Mouse (Mus musculus) E14TG2a.4 (cell line): Measurements from ENCODE around the gene Rbms3.

Experiments used
- CTCF ChIP-seq: conservative IDR thresholded peaks from 2 replicates; pipeline ENCODE4 v1.5.1; 2014; ENCODE audit warnings: low read length
- NANOG ChIP-seq: IDR thresholded peaks from 2 replicates; pipeline ENCODE4 v1.6.1; 2014; ENCODE audit warnings: borderline replicate concordance, low read length, mixed read lengths
- POU5F1 ChIP-seq: IDR thresholded peaks from 2 replicates; pipeline ENCODE4 v1.6.1; 2014; ENCODE audit warnings: low read length, borderline replicate concordance

- TF ChIP-seq CTCF (no peak), POU5F1 (no peak), NANOG (no peak)
Measured at GRCm38 (mm10) chr9:117646131-117646530, 16.4 kb upstream of the Rbms3 start.
